Mouse (Mus musculus) MEL (cell line): Measurements from ENCODE around the gene Hc. TPM values are rescaled to one million over a fixed set of nuclear protein-coding genes. Genes with fewer than 3 reads are reported as not detected.

Source experiments
- DNase-seq: peaks from one replicate; pipeline ENCODE4 v3.0.0; 2011; ENCODE audit warnings: low read depth, low spot score
- H3K27ac ChIP-seq: 2 replicates; pipeline ENCODE4 v1.5.1; 2012; ENCODE audit warnings: low read depth, mild to moderate bottlenecking, control low read depth, low read length, moderate library complexity; ENCODE audit not compliant: control insufficient read depth
- H3K27me3 ChIP-seq, 2 experiments: fragments of 150-350 bp in 1 of 2; sonication (generic) in 1 of 2; 2 replicates each; pipeline ENCODE4 v1.6.1; 2012; ENCODE audit warnings: low read length in 2 of 2, mild to moderate bottlenecking in 2 of 2, improper control_type of control experiment in 1 of 2, moderate library complexity in 1 of 2; ENCODE audit not compliant: insufficient read depth in 2 of 2, control insufficient read depth in 1 of 2
- H3K36me3 ChIP-seq, 2 experiments: 2 replicates each; pipeline ENCODE4 v1.6.1; 2012 to 2014; ENCODE audit warnings: low read length in 2 of 2, improper control_type of control experiment in 1 of 2, inconsistent platforms in 1 of 2, mild to moderate bottlenecking in 1 of 2; ENCODE audit not compliant: insufficient read depth in 2 of 2, control insufficient read depth in 1 of 2
- H3K4me1 ChIP-seq, 2 experiments: fragments of 150-350 bp in 1 of 2; sonication (generic) in 1 of 2; 2 replicates each; pipeline ENCODE4 v1.6.1; 2012; ENCODE audit warnings: low read length in 2 of 2, improper control_type of control experiment in 1 of 2, mild to moderate bottlenecking in 1 of 2; ENCODE audit not compliant: insufficient read depth in 2 of 2, control insufficient read depth in 1 of 2
- H3K4me3 ChIP-seq, 2 experiments: fragments of 150-350 bp in 1 of 2; sonication (generic) in 1 of 2; 2 replicates each; pipeline ENCODE4 v1.5.1; 2012; ENCODE audit warnings: low read depth in 2 of 2, low read length in 2 of 2, mild to moderate bottlenecking in 2 of 2, moderate library complexity in 2 of 2, control low read depth in 1 of 2, improper control_type of control experiment in 1 of 2; ENCODE audit not compliant: control insufficient read depth in 1 of 2, insufficient read depth in 1 of 2
- H3K79me2 ChIP-seq: 2 replicates; pipeline ENCODE4 v1.6.1; 2012; ENCODE audit warnings: mild to moderate bottlenecking, low read length, moderate library complexity; ENCODE audit not compliant: control insufficient read depth, poor library complexity, insufficient read depth
- H3K9ac ChIP-seq: 2 replicates; pipeline ENCODE4 v1.6.1; 2012; ENCODE audit warnings: low read depth, mild to moderate bottlenecking, control low read depth, low read length, moderate library complexity; ENCODE audit not compliant: control insufficient read depth, poor library complexity, severe bottlenecking
- H3K9me3 ChIP-seq: fragments of 150-350 bp; sonication (generic); replicated peaks from 2 replicates; pipeline ENCODE4 v1.6.1; 2012; ENCODE audit warnings: mild to moderate bottlenecking, low read length, improper control_type of control experiment, moderate library complexity; ENCODE audit not compliant: insufficient read depth
- BHLHE40 ChIP-seq: IDR thresholded peaks from 2 replicates; pipeline ENCODE4 v1.6.1; 2012; ENCODE audit warnings: low read depth, mild to moderate bottlenecking, inconsistent platforms, low read length, improper control_type of control experiment, borderline replicate concordance
- CHD1 ChIP-seq: IDR thresholded peaks from 2 replicates; pipeline ENCODE4 v1.6.1; 2012; ENCODE audit warnings: low read depth, mild to moderate bottlenecking, inconsistent platforms, low read length, improper control_type of control experiment
- CHD2 ChIP-seq: IDR thresholded peaks from 2 replicates; pipeline ENCODE4 v1.6.1; 2011; ENCODE audit warnings: low read length, improper control_type of control experiment
- EP300 ChIP-seq, 2 experiments: IDR thresholded peaks; 2 replicates each; pipeline ENCODE4 v1.6.1; 2011; ENCODE audit warnings: improper control_type of control experiment in 2 of 2, low read length in 2 of 2, low read depth in 1 of 2, mild to moderate bottlenecking in 1 of 2
- GABPA ChIP-seq: IDR thresholded peaks from 2 replicates; pipeline ENCODE4 v1.6.1; 2012; ENCODE audit warnings: low read depth, mild to moderate bottlenecking, inconsistent platforms, low read length, improper control_type of control experiment, moderate library complexity
- HCFC1 ChIP-seq: IDR thresholded peaks from 2 replicates; pipeline ENCODE4 v1.6.1; 2012; ENCODE audit warnings: low read depth, mild to moderate bottlenecking, inconsistent platforms, low read length, improper control_type of control experiment, moderate library complexity
- JUND ChIP-seq: IDR thresholded peaks from 2 replicates; pipeline ENCODE4 v1.6.1; 2011; ENCODE audit warnings: low read depth, mild to moderate bottlenecking, improper control_type of control experiment, low read length
- KAT2A ChIP-seq: conservative IDR thresholded peaks from 2 replicates; pipeline ENCODE4 v1.6.1; 2012; ENCODE audit warnings: low read depth, low read length, improper control_type of control experiment, inconsistent platforms
- MAZ ChIP-seq: IDR thresholded peaks from 2 replicates; pipeline ENCODE4 v1.6.1; 2012; ENCODE audit warnings: low read depth, mild to moderate bottlenecking, inconsistent platforms, low read length, improper control_type of control experiment
- MXI1 ChIP-seq: IDR thresholded peaks from 2 replicates; pipeline ENCODE4 v1.6.1; 2011; ENCODE audit warnings: mild to moderate bottlenecking, low read depth, low read length, improper control_type of control experiment
- MYB ChIP-seq: IDR thresholded peaks from 2 replicates; pipeline ENCODE4 v1.6.1; 2011; ENCODE audit warnings: mild to moderate bottlenecking, low read depth, low read length, improper control_type of control experiment
- NELFE ChIP-seq: IDR thresholded peaks from 2 replicates; pipeline ENCODE4 v1.6.1; 2011; ENCODE audit warnings: low read depth, low read length, improper control_type of control experiment
- RAD21 ChIP-seq: IDR thresholded peaks from 2 replicates; pipeline ENCODE4 v1.6.1; 2011; ENCODE audit warnings: mild to moderate bottlenecking, low read depth, low read length, improper control_type of control experiment
- RCOR1 ChIP-seq: IDR thresholded peaks from 2 replicates; pipeline ENCODE4 v1.6.1; 2012; ENCODE audit warnings: low read depth, mild to moderate bottlenecking, inconsistent platforms, low read length, improper control_type of control experiment
- SIN3A ChIP-seq: IDR thresholded peaks from 2 replicates; pipeline ENCODE4 v1.6.1; 2012; ENCODE audit warnings: low read length, improper control_type of control experiment, inconsistent platforms
- SMC3 ChIP-seq: IDR thresholded peaks from 2 replicates; pipeline ENCODE4 v1.6.1; 2011; ENCODE audit warnings: low read depth, low read length, improper control_type of control experiment
- TAL1 ChIP-seq: IDR thresholded peaks from 2 replicates; pipeline ENCODE4 v1.6.1; 2012; ENCODE audit warnings: mild to moderate bottlenecking, inconsistent platforms, low read length, moderate library complexity, mixed read lengths
- TBP ChIP-seq: IDR thresholded peaks from 2 replicates; pipeline ENCODE4 v1.8.0; 2011; ENCODE audit warnings: low read depth, low read length, improper control_type of control experiment
- USF2 ChIP-seq, 2 experiments: IDR thresholded peaks; 2 replicates each; pipeline ENCODE4 v1.6.1; 2011 to 2012; ENCODE audit warnings: improper control_type of control experiment in 2 of 2, low read length in 2 of 2, borderline replicate concordance in 1 of 2, inconsistent platforms in 1 of 2, low read depth in 1 of 2, mild to moderate bottlenecking in 1 of 2; ENCODE audit not compliant: insufficient read depth in 1 of 2
- ZC3H11A ChIP-seq: IDR thresholded peaks from 2 replicates; pipeline ENCODE4 v1.6.1; 2012; ENCODE audit warnings: low read depth, mild to moderate bottlenecking, inconsistent platforms, low read length, improper control_type of control experiment
- ZKSCAN1 ChIP-seq: IDR thresholded peaks from 2 replicates; pipeline ENCODE4 v1.6.1; 2012; ENCODE audit warnings: low read depth, mild to moderate bottlenecking, inconsistent platforms, low read length, improper control_type of control experiment, moderate library complexity
- ZMIZ1 ChIP-seq: IDR thresholded peaks from 2 replicates; pipeline ENCODE4 v1.6.1; 2012; ENCODE audit warnings: low read depth, mild to moderate bottlenecking, inconsistent platforms, low read length, improper control_type of control experiment, moderate library complexity
- ZNF384 ChIP-seq: IDR thresholded peaks from 2 replicates; pipeline ENCODE4 v1.6.1; 2012; ENCODE audit warnings: low read depth, mild to moderate bottlenecking, inconsistent platforms, low read length, improper control_type of control experiment
- polyA plus RNA-seq, 2 experiments: library from polyadenylated mRNA; stranded (reverse) in 1 of 2; unstranded in 1 of 2; fragments of >175 nt in 1 of 2; fragments of >200 nt in 1 of 2; gene quantifications; 2 replicates each; pipeline versions ENCODE4 v1.2.1 to v1.2.4; 2012; ENCODE audit warnings: low replicate concordance in 2 of 2, low read depth in 1 of 2; ENCODE audit not compliant: insufficient read length in 2 of 2, insufficient read depth in 1 of 2, missing spikeins in 1 of 2
- total RNA-seq: library from RNA; depleted of rRNA; stranded (reverse); fragments of 300-350 nt; gene quantifications from 2 replicates; pipeline ENCODE4 v1.2.3, GENCODE M21; 2012

The Hc gene
- total and polyA plus RNA-seq, 3 experiments: not detected

DNA sequence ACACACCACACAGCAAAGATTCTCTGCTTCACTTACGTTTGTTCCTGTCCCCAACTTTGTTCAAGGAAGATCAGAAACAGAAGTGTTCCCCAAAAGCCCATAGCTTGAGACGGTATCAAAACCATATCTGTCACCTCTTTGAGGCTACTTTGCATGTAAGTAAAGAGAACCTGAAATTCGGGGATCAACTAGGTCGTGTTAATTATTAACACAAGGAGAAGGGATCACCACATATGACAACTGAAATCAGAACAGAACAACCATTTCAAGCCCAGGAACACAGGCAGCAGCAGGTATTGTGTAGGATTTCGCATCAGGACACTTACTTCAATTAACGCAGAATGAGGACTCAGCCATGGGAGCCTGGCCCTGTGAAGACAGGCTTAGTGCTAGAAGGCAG, 39.3 kb upstream of the Hc start (continued):
- TF ChIP-seq USF2 (IDR thresholded peaks at IDR 0.05; ENCODE audit: borderline replicate concordance in 1 of 2, insufficient read depth in 1 of 2, low read depth in 1 of 2, low read length in 2 of 2) (no peak), RCOR1 (no peak)
- TF ChIP-seq, all 39 proteins: peak for 0

- H3K9me3 ChIP-seq: no peaks in the 10 kb centered on the region
- H3K9ac ChIP-seq: no peak overlapping the region
- no peaks in the 10 kb centered on the region for H3K79me2 ChIP-seq
- no peak overlapping the region for H3K4me3 ChIP-seq
- no peak for DNase-seq
- TF ChIP-seq ZKSCAN1: no peak
- TF ChIP-seq TAL1: no peak
- no peak for TF ChIP-seq KAT2A
- no peak for TF ChIP-seq ZNF384
- no peak for TF ChIP-seq SIN3A
- TF ChIP-seq ZC3H11A: no peak
- no peak overlapping the region for H3K27ac ChIP-seq
- no peaks in the 10 kb centered on the region for H3K36me3 ChIP-seq
- H3K27me3 ChIP-seq: peaks cover 0 to 5% of the 10 kb centered on the region in 2 experiments; a peak in 3 of 4 replicates
- H3K4me1 ChIP-seq: no peaks in the 10 kb centered on the region
Measured at GRCm38 (mm10) chr2:35087418-35087817, 26.2 kb upstream of the Hc start.

DNA sequence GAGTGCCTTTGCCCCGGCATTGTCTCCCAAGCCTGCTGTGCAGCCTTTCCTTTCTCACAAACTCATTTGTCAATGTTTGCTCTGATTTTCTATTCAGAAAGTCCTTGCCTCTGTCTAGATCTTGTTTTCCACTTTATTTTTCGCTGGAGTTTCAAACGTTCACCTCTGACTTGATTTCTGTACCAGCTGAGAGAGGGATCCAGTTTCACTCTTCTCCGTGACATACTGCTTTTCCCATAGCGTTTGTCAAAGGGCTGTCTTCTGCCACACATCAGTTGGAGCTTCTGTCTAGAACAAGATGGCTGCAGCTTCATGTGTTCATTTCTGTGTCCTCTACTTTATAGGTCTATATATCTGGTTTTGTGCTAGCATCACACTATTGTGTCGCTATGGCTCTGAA, 17.9 kb upstream of the Hc start:
- H3K9me3 ChIP-seq: no peaks in the 10 kb centered on the region

GRCm38 (mm10) chr2:35074328-35074727, 13.1 kb upstream of the Hc start:
- peaks cover under 1 to 1% of the 10 kb centered on the region in 2 experiments; a peak in 2 of 4 replicates for H3K27me3 ChIP-seq
- H3K79me2 ChIP-seq: no peaks in the 10 kb centered on the region
- DNase-seq: no peak
- H3K9ac ChIP-seq: no peak overlapping the region
- no peak overlapping the region for H3K4me3 ChIP-seq
- H3K36me3 ChIP-seq: no peaks in the 10 kb centered on the region
- H3K4me1 ChIP-seq: no peaks in the 10 kb centered on the region
- H3K27ac ChIP-seq: no peak overlapping the region
- no peaks in the 10 kb centered on the region for H3K9me3 ChIP-seq
- TF ChIP-seq MYB (no peak), BHLHE40 (no peak), HCFC1 (no peak), NELFE (no peak), ZKSCAN1 (no peak), SMC3 (no peak), ZMIZ1 (no peak), JUND (no peak), SIN3A (no peak), GABPA (no peak), CHD2 (no peak), CHD1 (no peak), MXI1 (no peak), RAD21 (no peak), ZNF384 (no peak), MAZ (no peak)
- TF ChIP-seq, all 39 proteins: peak for 0

More for the DNA sequence above, 17.9 kb upstream of the Hc start:
- Histone ChIP-seq H3K27me3 (peaks cover 4 to 7% of the 10 kb centered on the region in 2 experiments), H3K27ac (no peak overlapping the region), H3K36me3 (no peaks in the 10 kb centered on the region), H3K9ac (no peak overlapping the region), H3K4me1 (no peaks in the 10 kb centered on the region), H3K79me2 (no peaks in the 10 kb centered on the region), H3K4me3 (no peak overlapping the region)
- no peak for DNase-seq
- TF ChIP-seq TBP (no peak), EP300 (IDR thresholded peaks at IDR 0.05; ENCODE audit: low read depth in 1 of 2, low read length in 2 of 2) (no peak)
